Mouse (Mus musculus) hindbrain, embryonic 16.5 days (tissue): ENCODE measurements around the gene Rbm14. TPM values are rescaled to one million over a fixed set of nuclear protein-coding genes. Genes with fewer than 3 reads are reported as not detected.
A peak's percentile ranks its signal among the peaks of the same experiment; 100 is the strongest.

Experiments
- ATAC-seq: fragments of 200-750 bp; cut with Nextera tagmentation; 2 replicates; pipeline ENCODE4 v1.8.0; 2017; ENCODE audit warnings: moderate TSS enrichment, moderate library complexity
- H3K27ac ChIP-seq: fragments of 300-500 bp; sonication (generic); 2 replicates; pipeline ENCODE4 v1.5.1; 2014; ENCODE audit warnings: low read depth, mild to moderate bottlenecking, control low read depth, low read length, moderate library complexity
- H3K27me3 ChIP-seq: fragments of 300-500 bp; sonication (generic); replicated peaks from 2 replicates; pipeline ENCODE4 v1.6.1; 2014; ENCODE audit warnings: low read length; ENCODE audit not compliant: control insufficient read depth, insufficient read depth
- H3K36me3 ChIP-seq: fragments of 300-500 bp; sonication (generic); 2 replicates; pipeline ENCODE4 v1.6.1; 2014; ENCODE audit warnings: mild to moderate bottlenecking, low read length, moderate library complexity, mixed read lengths; ENCODE audit not compliant: control insufficient read depth, insufficient read depth
- H3K4me1 ChIP-seq: fragments of 300-500 bp; sonication (generic); 2 replicates; pipeline ENCODE4 v1.6.1; 2014; ENCODE audit warnings: low read depth, low read length; ENCODE audit not compliant: control insufficient read depth, insufficient read depth
- H3K4me2 ChIP-seq: fragments of 300-500 bp; sonication (generic); 2 replicates; pipeline ENCODE4 v1.6.1; 2014; ENCODE audit warnings: mild to moderate bottlenecking, low read length, control low read depth, moderate library complexity
- H3K4me3 ChIP-seq: fragments of 300-500 bp; sonication (generic); 2 replicates; pipeline ENCODE4 v1.5.1; 2014; ENCODE audit warnings: mild to moderate bottlenecking, low read length, control low read depth, moderate library complexity
- H3K9ac ChIP-seq: fragments of 300-500 bp; sonication (generic); 2 replicates; pipeline ENCODE4 v1.6.1; 2014; ENCODE audit warnings: low read depth, mild to moderate bottlenecking, control low read depth, low read length, moderate library complexity
- H3K9me3 ChIP-seq: fragments of 300-500 bp; sonication (generic); 2 replicates; pipeline ENCODE4 v1.6.1; 2014; ENCODE audit warnings: mild to moderate bottlenecking, low read length, moderate library complexity; ENCODE audit not compliant: control insufficient read depth
- WGBS: fragments of 180-500 bp; shearing (Covaris S2); extraction: QIAGEN DNeasy Blood & Tissue Kit; methylation state at CpG from one replicate; pipeline ENCODE4 v1.1.7; 2014; 5-methylcytosine and 5-hydroxymethylcytosine counted together
- polyA plus RNA-seq: library from polyadenylated mRNA; unstranded; fragments of >200 nt; fragmentation: Nextera tagmentation; extraction: Ambion mirVana; gene quantifications from 2 replicates; pipeline ENCODE4 v1.2.1, GENCODE M21; 2015

The Rbm14 gene
- polyA plus RNA-seq, 1 experiment from 2014 or later, result 59.5 TPM

- no peaks in the 10 kb centered on the region; the same call in 1 of the 2 replicates for H3K4me1 ChIP-seq
- H3K27me3 ChIP-seq, result no peaks in the 10 kb centered on the region
- H3K9me3 ChIP-seq, result no peaks in the 10 kb centered on the region
- H3K27ac ChIP-seq, result no peak overlapping the region
- H3K4me2 ChIP-seq, result no peak overlapping the region
- WGBS, result 79% methylated on average over 7 of the region's 7 CpGs
- H3K9ac ChIP-seq, result no peak overlapping the region
- no peak overlapping the region for H3K4me3 ChIP-seq
- H3K36me3 ChIP-seq, result peaks cover 31% of the 10 kb centered on the region
- ATAC-seq, result peak; percentile 59
These were observed 8.7 kb downstream of the Rbm14 start for GRCm38 (mm10) chr19:4802691-4803091.

- WGBS, result 91% methylated on average over 5 of the region's 5 CpGs
- no peak overlapping the region for H3K4me3 ChIP-seq
- ATAC-seq, result no peak
- no peak overlapping the region for H3K27ac ChIP-seq
- H3K9ac ChIP-seq, result no peak overlapping the region
- H3K9me3 ChIP-seq, result no peaks in the 10 kb centered on the region
- peaks cover 31% of the 10 kb centered on the region for H3K36me3 ChIP-seq
- H3K4me2 ChIP-seq, result no peak overlapping the region
- peaks cover 3% of the 10 kb centered on the region; the same call in 1 of the 2 replicates for H3K4me1 ChIP-seq
- H3K27me3 ChIP-seq, result no peaks in the 10 kb centered on the region
These were observed 12.4 kb downstream of the Rbm14 start for GRCm38 (mm10) chr19:4799083-4799482.

- H3K36me3 ChIP-seq, result peaks cover 24% of the 10 kb centered on the region
- H3K4me1 ChIP-seq, result peaks cover 5% of the 10 kb centered on the region
- H3K27me3 ChIP-seq, result no peaks in the 10 kb centered on the region
- no peak overlapping the region for H3K27ac ChIP-seq
- H3K4me3 ChIP-seq, result no peak overlapping the region
- 92% methylated on average over 2 of the region's 2 CpGs for WGBS
- ATAC-seq, result no peak
- H3K9ac ChIP-seq, result no peak overlapping the region
- no peaks in the 10 kb centered on the region for H3K9me3 ChIP-seq
- H3K4me2 ChIP-seq, result no peak overlapping the region
These were observed 13.6 kb downstream of the Rbm14 start for GRCm38 (mm10) chr19:4797846-4798245.

GRCm38 (mm10) chr19:4795929-4796328 lies 15.5 kb downstream of the Rbm14 start:
- H3K27me3 ChIP-seq, result no peaks in the 10 kb centered on the region
- H3K27ac ChIP-seq, result no peak overlapping the region
- H3K4me3 ChIP-seq, result no peak overlapping the region
- H3K4me1 ChIP-seq, result peaks cover 19% of the 10 kb centered on the region
- H3K36me3 ChIP-seq, result peaks cover 20% of the 10 kb centered on the region
- 87% methylated on average over 1 of the region's 1 CpGs for WGBS
- H3K4me2 ChIP-seq, result no peak overlapping the region
- H3K9ac ChIP-seq, result no peak overlapping the region
- ATAC-seq, result no peak
- no peaks in the 10 kb centered on the region for H3K9me3 ChIP-seq

- Histone ChIP-seq H3K27me3 (no peaks in the 10 kb centered on the region), H3K9me3 (no peaks in the 10 kb centered on the region), H3K36me3 (peaks cover 9% of the 10 kb centered on the region), H3K4me1 (peaks cover 36% of the 10 kb centered on the region), H3K27ac (peak within 1 kb of the TSS; percentile 63), H3K9ac (peak within 1 kb of the TSS; percentile 68), H3K4me3 (peak within 1 kb of the TSS; percentile 53), H3K4me2 (peak within 1 kb of the TSS; percentile 85)
- ATAC-seq, result peak; percentile 99
- under 1% methylated on average over 31 of the region's 31 CpGs for WGBS
These were observed 17.5 kb downstream of the Rbm14 start, which contains the start of gene Rbm4 for GRCm38 (mm10) chr19:4793831-4794422. Rbm4 (minus strand) TSS chr19:4793901.

GRCm38 (mm10) chr19:4793281-4793830 lies 18.1 kb downstream of the Rbm14 start:
- peaks cover 7% of the 10 kb centered on the region for H3K36me3 ChIP-seq
- 2% methylated on average over 16 of the region's 16 CpGs for WGBS
- peak overlapping the region; percentile 68 for H3K9ac ChIP-seq
- H3K9me3 ChIP-seq, result no peaks in the 10 kb centered on the region
- H3K4me3 ChIP-seq, result peak overlapping the region; percentile 53
- H3K4me2 ChIP-seq, result peak overlapping the region; percentile 85
- ATAC-seq, result peak; percentile 18; the same call in 1 of the 2 replicates
- no peaks in the 10 kb centered on the region for H3K27me3 ChIP-seq
- H3K27ac ChIP-seq, result peak overlapping the region; percentile 63
- peaks cover 40% of the 10 kb centered on the region for H3K4me1 ChIP-seq

- Histone ChIP-seq H3K4me1 (peaks cover 39% of the 10 kb centered on the region), H3K27me3 (no peaks in the 10 kb centered on the region), H3K4me2 (no peak overlapping the region), H3K36me3 (peaks cover 33% of the 10 kb centered on the region), H3K27ac (no peak overlapping the region), H3K9me3 (no peaks in the 10 kb centered on the region), H3K4me3 (no peak overlapping the region), H3K9ac (no peak overlapping the region)
- 97% methylated on average over 2 of the region's 2 CpGs for WGBS
- no peak for ATAC-seq
These were observed 25.1 kb downstream of the Rbm14 start for GRCm38 (mm10) chr19:4786313-4786712.

GRCm38 (mm10) chr19:4785206-4785605 lies 26.2 kb downstream of the Rbm14 start:
- Histone ChIP-seq H3K27ac (no peak overlapping the region), H3K9ac (no peak overlapping the region), H3K4me1 (peaks cover 28% of the 10 kb centered on the region), H3K9me3 (no peaks in the 10 kb centered on the region), H3K4me2 (no peak overlapping the region), H3K27me3 (no peaks in the 10 kb centered on the region), H3K4me3 (no peak overlapping the region), H3K36me3 (peaks cover 33% of the 10 kb centered on the region)
- ATAC-seq, result no peak
- 91% methylated on average over 7 of the region's 7 CpGs for WGBS

GRCm38 (mm10) chr19:4782891-4783290 lies 28.5 kb downstream of the Rbm14 start:
- H3K27me3 ChIP-seq, result no peaks in the 10 kb centered on the region
- H3K9ac ChIP-seq, result no peak overlapping the region
- no peak overlapping the region for H3K27ac ChIP-seq
- 84% methylated on average over 2 of the region's 2 CpGs for WGBS
- peaks cover 13% of the 10 kb centered on the region for H3K4me1 ChIP-seq
- H3K9me3 ChIP-seq, result no peaks in the 10 kb centered on the region
- H3K4me2 ChIP-seq, result no peak overlapping the region
- ATAC-seq, result no peak
- H3K4me3 ChIP-seq, result no peak overlapping the region
- H3K36me3 ChIP-seq, result peaks cover 29% of the 10 kb centered on the region
